Mouse (Mus musculus) small intestine, adult 2 months (tissue): ENCODE measurements at regions not wholly inside any gene's neighbourhood (a gene's known extent, or its start where the extent isn't known, plus 50 kb on each side); places are given as distances from the start of the nearest gene placed in this dataset.

Experiments used
- H3K27ac ChIP-seq: fragments of 200-500 bp; 2 replicates; pipeline ENCODE4 v1.5.1; 2012; ENCODE audit warnings: low read depth, low read length, control low read depth, inconsistent platforms; ENCODE audit not compliant: insufficient read depth
- H3K27me3 ChIP-seq: fragments of 200-500 bp; 2 replicates; pipeline ENCODE4 v1.6.1; 2012; ENCODE audit warnings: mild to moderate bottlenecking, moderate library complexity, low read length, inconsistent platforms; ENCODE audit not compliant: control insufficient read depth, insufficient read depth
- H3K36me3 ChIP-seq: fragments of 200-500 bp; 2 replicates; pipeline ENCODE4 v1.6.1; 2012; ENCODE audit warnings: mild to moderate bottlenecking, low read length, control low read depth, inconsistent platforms; ENCODE audit not compliant: control insufficient read depth, insufficient read depth
- H3K4me1 ChIP-seq: fragments of 200-500 bp; 2 replicates; pipeline ENCODE4 v1.6.1; 2012; ENCODE audit warnings: low read length, inconsistent platforms, mixed read lengths; ENCODE audit not compliant: control insufficient read depth, insufficient read depth, insufficient read length
- H3K4me3 ChIP-seq: fragments of 200-500 bp; 2 replicates; pipeline ENCODE4 v1.5.1; 2012; ENCODE audit warnings: low read depth, mild to moderate bottlenecking, control low read depth, inconsistent platforms, low read length, moderate library complexity
- CTCF ChIP-seq: fragments of 200-500 bp; IDR thresholded peaks from 2 replicates; pipeline ENCODE4 v1.5.1; 2012; ENCODE audit warnings: low read depth, mild to moderate bottlenecking, control low read depth, inconsistent platforms, low read length, moderate library complexity, mixed read lengths; ENCODE audit not compliant: insufficient replicate concordance, insufficient read length; ENCODE audit errors: extremely low read depth
- POLR2A ChIP-seq: fragments of 200-500 bp; IDR thresholded peaks from 2 replicates; pipeline ENCODE4 v1.6.1; 2012; ENCODE audit warnings: low read depth, mild to moderate bottlenecking, control low read depth, inconsistent platforms, low read length, moderate library complexity
- WGBS: fragments of 180-500 bp; shearing (Covaris S2); methylation state at CpG from one replicate; pipeline ENCODE4 v1.1.7; 2018; 5-methylcytosine and 5-hydroxymethylcytosine counted together

- WGBS, result 87% methylated on average over 4 of the region's 4 CpGs
- Histone ChIP-seq H3K4me1 (no peaks in the 10 kb centered on the region), H3K27me3 (no peaks in the 10 kb centered on the region), H3K36me3 (no peaks in the 10 kb centered on the region), H3K27ac (no peak overlapping the region), H3K4me3 (no peak overlapping the region)
- TF ChIP-seq CTCF (no peak), POLR2A (no peak)
Measured at GRCm38 (mm10) chr17:9328886-9329455, 92.9 kb upstream of the Gm17728 start.

- H3K36me3 ChIP-seq, result no peaks in the 10 kb centered on the region
- no peak overlapping the region for H3K27ac ChIP-seq
- no peaks in the 10 kb centered on the region for H3K27me3 ChIP-seq
- H3K4me1 ChIP-seq, result no peaks in the 10 kb centered on the region
- TF ChIP-seq CTCF, result no peak
- TF ChIP-seq POLR2A, result no peak
- H3K4me3 ChIP-seq, result no peak overlapping the region
- 83% methylated on average over 5 of the region's 5 CpGs for WGBS
Measured at GRCm38 (mm10) chr17:9357572-9358159, 64.2 kb upstream of the Gm17728 start.
